Mouse (Mus musculus) heart, postnatal 0 days (tissue): ENCODE data around the gene Pear1.

ENCODE experiments used
- CTCF ChIP-seq: IDR thresholded peaks from 2 replicates; pipeline ENCODE4 v1.5.1; 2016; ENCODE audit warnings: antibody characterized with exemption, control low read depth, low read depth
- EP300 ChIP-seq: IDR thresholded peaks from 2 replicates; pipeline ENCODE4 v1.6.1; 2016; ENCODE audit warnings: antibody characterized with exemption, low read depth

DNA sequence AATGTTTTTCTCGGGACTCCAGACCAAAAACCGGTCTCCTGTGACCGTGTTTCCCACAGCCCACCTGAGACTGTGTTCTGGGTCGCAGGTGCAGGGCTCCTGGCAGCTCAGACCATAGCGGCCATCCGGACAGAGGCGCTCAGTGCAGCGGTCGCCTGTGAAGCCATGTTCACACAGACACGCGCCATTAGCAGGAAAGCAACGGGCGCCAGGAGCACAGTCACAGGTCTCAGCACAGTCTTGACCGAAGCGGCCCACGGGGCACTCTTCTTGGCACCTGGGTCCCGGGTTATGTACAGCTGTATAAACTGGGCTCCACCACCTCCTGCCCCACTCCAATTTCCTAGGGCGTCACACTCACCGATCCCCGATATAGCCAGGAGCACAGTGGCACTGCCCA, 67.6 kb downstream of the Pear1 start:
- TF ChIP-seq CTCF (no peak), EP300 (no peak)
